Mouse (Mus musculus): ENCODE measurements around the gene S100a16.

GRCm38 (mm10) chr3:90517711-90518110 lies 19.3 kb upstream of the S100a16 start:
- no peak for TF ChIP-seq CTCF (conservative IDR thresholded peaks at IDR 0.05; ENCODE audit: low read length)
- TF ChIP-seq POU5F1 (IDR thresholded peaks at IDR 0.05; ENCODE audit: borderline replicate concordance, low read length) = no peak
- no peak for TF ChIP-seq NANOG (IDR thresholded peaks at IDR 0.05; ENCODE audit: borderline replicate concordance, low read length)
